Mouse (Mus musculus) c-Kit-positive CD71-negative TER-119-negative erythroid progenitor cells, embryonic 14.5 days (primary cell): ENCODE results near the gene Itpa.

ENCODE experiments used
- DNase-seq: peaks from one replicate; pipeline ENCODE4 v3.0.0-alpha.2; 2013; ENCODE audit warnings: low read depth

Itpa gene

DNA sequence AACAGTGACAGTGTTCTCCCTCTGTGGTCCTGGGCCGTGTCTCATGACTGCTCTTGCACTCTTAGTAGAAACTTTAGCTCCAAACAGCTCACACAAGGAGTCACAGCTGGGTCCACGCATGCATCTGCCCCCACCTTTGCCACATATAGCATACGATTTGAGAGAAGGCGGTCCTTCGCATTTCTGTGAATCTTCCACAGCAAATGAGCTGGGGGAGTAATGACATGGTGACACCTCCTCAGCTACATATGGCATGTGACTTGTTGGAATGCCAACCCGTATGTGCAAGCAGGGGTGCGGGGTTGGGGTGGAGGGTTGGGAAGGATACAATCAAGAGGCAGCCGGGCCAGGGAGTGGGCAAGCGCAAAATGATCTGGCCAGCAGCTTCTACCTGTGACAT lies 10.9 kb upstream of the Itpa start:
- no peak for DNase-seq

DNA sequence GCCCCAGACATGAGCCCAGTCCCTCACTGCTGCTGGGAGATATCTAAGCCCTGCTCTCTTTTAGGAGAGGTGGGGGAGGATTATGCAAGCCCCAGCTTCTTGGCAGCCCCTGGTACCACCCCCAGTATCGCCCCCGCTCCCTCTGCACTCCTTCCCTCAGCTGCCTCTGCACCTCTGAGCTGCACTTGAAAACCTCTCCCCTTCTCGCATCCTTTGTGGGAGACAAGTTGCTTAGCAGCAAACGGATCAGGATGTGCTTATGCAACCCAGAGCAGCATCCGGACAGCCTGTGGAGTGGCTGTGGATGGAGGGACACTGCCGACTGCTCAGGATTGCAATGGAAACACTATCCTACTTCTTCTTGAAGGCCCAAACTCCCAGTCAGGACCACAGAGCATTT lies 9.9 kb upstream of the Itpa start:
- DNase-seq = no peak

DNA sequence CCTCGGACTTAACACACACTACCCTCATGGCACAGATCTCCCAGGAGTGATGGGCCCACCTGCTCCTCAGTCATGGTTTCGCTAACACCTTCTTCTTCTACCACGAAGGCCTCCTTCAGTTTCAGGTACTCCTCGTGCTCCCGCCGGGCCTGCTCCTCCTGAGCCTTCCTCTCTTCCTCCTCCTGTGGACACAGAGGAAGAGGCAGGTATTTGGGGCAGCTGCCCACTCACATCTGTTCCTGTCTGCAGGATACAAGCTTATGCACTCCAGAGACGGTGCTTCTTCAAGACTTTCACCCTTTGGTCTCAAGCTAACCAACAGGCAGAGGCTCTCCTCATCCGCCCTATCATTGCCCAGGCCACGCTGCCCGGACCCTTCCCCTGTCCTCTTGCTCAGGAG lies 8.9 kb upstream of the Itpa start:
- DNase-seq = no peak

DNA sequence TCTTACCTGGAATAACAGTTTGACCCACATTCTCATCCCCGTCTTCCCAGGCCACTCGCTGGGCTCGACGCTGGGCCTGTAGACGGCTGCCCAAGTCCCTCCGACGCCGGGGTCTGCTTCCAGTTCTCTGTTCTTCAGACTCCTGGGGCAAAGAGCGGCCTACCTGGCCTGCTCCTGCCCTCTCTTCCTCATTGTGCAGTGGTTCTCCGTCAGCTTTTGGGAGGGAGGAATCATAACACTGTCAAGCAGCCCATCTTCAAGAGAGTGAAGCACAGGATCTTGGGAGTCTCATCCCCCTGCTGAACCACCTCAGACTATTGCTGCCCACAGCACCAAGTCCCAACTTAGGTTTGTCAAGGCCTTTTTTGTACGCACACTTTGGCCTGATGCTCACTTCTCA lies 4.1 kb upstream of the Itpa start:
- DNase-seq = no peak

DNA sequence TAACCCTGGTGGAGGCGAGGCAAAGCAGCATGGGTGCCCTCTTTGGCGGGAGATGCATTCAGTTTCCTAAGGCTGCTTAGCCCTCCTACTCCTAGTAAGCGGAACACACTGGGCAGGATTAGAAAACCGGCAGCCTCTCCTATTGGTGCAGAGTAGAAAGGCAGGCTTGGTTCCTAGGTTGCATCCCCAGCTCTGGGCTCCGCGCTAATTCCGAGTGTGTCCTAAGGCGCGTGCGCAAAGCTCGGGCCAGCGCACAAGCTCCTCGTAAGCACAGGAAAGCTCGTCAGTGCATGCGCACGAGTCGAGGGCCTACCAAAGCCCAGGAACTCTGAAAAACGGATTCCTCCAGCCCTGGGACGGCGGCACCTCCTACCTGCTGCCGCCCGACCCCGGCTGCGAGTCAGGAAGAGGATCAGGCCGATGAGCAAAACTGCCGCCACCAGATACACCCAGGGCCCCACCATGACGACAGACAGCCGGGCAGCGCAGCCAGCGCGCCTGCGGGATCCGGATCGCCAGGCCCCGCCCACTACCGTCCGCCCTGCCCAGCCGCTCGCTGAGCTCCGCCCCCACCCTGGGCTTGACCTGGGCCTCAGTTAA lies 3.2 kb upstream of the Itpa start, which contains the start of gene Ddrgk1:
Gene Ddrgk1 (minus strand): TSS at position 558 of the 600 bp plus-strand sequence.
- peak; percentile 87 for DNase-seq

DNA sequence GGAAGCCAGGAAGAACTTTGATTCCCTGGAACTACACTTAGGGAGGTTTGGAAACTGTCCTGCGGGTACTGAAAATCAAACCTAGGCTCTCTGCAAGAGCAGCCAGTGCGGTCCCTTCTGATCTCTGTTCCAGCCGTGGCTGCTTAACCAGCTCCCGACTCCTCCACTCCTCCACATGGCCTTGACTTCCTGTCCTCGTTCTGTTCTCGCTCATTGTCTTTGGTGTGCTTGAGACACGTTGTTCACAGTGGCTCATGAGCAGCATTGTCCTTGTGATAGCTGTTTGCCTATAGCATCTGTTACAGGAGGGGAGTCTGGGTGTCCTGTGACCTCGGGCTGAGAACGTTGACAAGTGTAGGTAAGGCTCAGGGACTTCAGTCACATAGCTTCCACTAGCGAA lies 9.8 kb downstream of the Itpa start:
- no peak for DNase-seq

DNA sequence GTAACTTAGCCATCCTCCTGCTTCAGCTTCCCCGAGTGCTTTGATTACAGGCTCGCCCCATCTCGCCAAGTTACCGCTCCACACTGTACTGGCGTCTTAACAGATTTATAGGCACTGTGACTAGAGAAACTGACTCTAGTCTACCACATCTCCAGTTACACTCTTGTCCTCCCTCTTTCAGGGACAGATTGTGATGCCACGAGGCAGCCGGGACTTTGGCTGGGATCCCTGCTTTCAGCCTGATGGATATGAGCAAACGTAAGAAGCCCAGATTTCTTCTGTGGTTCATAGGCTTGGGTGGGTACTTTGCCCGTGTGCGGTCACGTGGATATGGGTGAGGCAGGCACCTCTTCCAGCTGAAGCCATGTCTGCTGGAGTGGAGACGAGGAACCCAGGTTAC lies 11.7 kb downstream of the Itpa start:
- DNase-seq = no peak

DNA sequence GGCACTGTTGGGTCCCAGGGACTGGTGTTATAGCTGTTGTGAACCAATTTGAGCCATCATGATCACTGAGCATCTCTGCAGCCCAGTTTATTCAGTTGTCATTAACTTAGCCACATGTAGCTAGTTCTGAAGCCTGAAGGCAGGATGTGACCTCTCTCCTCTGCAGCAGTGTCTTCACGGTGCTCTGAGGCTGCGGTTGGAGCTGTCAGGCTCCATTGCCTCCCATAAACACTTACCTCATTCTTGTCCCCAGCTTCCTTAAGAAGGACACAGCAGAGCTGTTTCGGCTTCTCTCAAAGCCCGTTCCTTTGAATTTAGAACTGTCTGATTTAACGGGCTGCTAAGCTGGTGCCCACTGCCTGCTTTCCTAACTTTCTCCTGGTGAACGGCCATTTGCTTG lies 12.5 kb downstream of the Itpa start:
- no peak for DNase-seq

DNA sequence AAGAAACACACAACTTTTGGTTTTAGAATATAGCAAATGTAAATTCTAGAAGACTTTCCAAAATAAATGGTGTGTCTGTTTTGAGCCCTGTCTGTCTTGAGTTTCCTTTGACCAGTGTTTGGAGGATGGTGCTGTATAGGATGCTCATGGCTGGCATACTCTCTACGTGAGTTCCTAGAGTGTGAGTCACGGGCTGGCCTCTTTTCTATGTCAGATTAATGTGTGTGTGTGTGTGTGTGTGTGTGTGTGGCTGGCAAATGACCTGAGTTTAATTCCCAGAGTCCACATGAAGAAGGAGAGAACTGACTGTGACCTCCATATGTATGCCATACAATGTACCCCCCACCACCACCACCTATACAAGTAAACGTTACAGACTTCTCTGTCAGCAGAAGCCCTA lies 14.1 kb downstream of the Itpa start:
- DNase-seq = no peak

DNA sequence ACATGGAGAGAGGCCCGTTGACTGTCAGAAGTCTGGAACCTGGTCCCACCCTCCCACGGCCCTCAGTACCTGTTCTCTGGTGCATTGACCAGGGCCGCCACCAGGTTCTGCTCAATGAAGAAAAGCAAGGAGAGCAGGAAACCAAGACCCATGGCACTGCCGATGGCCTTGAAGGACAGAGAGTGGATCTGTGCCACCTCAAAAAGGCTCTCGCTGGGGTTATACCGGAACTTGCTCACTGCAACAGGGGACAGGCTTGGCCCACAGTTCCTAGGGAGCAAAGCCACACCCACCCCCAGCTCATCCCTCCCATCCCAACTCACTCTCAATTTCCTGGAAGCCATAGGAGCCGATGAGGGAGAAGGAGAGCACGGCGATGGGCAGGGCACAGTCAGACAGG lies 18.0 kb downstream of the Itpa start:
- DNase-seq = no peak

DNA sequence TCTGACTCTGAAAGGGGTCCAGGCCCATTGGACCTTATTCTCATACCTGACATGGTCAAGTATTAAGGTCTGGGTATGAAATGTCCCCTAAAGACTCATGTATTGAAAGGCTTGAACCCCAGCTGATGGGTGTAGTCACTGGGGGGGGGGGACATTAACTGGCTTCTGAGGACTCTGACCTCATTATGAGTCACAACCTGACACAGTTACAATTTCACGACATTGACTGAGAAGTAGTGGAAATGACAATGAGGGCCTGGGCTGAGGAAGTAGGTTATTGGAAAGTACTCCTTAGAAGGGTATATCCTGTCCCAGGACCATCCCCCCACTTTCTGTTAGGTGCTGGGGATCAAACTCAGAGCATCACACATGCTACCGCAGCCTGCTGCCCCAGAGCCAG lies 21.6 kb downstream of the Itpa start:
- DNase-seq = no peak

DNA sequence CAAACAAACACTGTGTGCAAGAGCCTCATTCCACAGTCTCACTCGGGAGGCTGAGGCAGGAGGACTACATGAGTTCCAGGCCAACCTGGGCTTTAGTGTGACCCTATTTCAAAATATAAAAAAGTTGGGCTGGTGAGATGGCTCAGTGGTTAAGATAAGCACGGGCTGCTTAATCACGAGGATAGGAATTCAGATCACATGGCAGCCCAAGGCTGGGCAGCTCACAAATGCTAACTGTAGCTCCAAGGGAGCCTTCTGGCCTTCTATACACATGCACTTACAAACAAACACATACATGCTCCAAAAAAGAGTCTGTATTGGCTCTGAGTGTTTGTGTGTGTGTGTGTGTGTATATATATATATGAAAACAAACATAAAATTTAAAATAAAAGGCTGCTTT lies 26.2 kb downstream of the Itpa start:
- DNase-seq = no peak

DNA sequence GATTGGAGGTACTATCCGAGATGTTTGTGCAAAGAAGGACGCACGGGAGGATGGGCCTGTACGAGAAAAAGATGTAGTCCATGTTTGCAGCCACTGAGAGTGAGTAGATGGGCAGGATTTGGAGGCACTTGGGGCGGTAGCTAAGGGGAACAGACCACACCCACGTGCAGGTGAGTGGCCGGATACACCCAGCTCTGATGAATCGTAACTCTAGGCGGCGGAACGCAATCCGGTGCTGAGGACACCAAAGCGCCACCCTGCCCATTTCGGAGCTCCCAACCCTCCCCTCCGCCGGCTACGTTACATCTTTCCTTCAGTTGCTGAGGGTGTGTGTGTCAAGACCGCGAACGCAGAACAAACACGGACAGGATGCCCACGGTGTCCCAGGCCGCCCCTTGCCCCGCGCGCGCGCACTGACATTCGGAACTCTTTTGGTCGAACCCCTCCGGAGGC lies 29.3 kb downstream of the Itpa start:
- no peak for DNase-seq

DNA sequence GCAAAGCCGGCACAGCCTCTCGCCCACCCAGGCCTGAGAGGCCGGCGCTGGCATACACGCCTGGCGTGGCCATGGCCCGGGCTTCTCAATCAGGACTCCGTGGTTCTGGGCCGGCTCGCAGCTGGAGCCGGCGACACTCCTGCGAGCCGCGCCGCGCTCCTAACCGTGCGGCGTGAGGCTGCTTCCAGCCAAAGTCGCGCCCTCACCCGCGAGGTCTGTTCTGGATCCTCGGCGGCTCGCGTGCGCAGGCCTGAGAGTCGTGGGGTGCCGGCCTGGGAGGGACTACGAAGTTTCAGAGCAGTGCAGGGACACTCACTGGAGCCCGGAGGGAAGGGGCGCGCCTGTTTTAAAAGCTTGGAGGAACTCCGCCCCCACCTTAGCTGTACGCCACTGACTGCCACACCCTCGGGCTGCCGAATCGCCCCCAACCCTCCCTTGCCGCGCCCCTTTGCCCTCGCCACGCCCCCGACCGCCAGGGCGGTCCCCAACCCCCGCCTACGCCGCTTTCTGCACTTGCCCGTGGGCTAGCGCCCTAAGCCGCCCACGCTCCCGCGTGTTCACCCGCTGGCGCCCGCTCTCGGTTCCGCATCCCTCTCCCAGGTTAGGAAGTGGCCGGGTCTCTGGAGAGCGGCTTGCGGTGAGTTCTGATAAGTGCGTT lies 29.9 kb downstream of the Itpa start, which contains the start of gene Slc4a11:
Gene Slc4a11 (minus strand): TSS at position 367 of the 658 bp plus-strand sequence.
- peak; percentile 67 for DNase-seq

DNA sequence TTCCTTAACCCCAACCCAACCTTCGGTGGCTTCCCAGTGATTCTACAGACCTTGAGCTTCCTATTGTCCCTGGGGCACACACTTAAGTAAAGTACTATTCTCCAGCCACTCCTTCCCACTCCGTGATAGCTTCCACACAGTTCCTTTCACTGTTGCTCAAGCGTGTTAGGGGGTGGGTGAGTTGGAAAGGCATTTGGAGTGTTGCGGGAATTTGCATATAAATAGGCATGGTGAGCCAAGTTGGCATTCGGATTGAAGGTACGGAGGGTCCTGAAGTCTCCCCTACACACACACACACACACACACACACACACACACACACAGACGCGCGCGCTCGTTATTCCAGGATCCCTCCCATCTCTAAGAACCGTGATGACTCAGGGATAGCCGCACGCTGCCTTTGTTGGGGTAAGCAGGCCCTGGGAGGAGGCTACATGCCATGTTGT lies 30.4 kb downstream of the Itpa start:
- DNase-seq = no peak

DNA sequence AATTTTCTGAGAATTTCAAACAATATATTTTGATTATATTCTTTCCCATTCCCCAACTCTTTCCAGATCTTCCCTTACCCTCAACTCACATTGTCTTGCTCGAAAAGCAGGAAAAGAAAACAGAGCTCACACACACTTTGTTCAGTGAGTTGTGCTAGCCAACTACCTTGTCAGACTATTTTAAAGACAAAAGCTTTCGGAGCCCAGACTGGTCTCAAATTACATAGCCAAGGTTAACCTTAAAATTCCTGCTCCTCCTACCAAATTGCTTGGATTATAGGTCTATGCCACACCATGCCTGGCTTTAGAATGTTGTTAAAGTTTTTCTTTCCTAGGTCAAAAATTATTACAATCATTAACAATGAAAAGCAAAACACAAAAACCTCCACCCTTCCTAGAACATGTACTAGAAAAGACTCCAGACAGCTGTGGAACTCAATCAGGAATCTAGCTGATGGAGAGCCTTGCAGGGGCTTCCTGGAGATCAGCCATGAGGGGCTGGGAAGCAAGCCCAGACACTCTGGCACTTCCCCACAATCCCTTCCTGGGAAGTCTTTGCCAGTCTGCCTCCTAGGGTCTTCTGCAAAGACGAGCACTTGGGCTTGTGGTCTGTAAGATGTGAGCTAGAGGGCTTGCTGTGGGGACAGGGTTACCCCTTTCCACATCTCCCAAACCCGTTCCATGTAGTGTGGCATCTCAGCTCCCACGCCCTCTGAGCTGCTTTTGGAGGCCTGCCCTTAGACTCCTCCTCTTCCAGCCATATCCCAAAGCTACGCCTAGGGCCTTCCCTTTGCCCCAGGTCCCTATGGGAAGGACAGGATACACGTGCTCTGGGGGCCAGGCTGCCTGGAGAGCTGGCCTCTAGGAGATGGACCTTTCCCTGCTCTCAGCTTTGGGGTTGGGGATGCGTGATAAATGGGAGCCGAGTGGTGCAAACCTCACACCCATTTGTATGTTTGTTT lies 36.9 kb downstream of the Itpa start:
- no peak for DNase-seq

DNA sequence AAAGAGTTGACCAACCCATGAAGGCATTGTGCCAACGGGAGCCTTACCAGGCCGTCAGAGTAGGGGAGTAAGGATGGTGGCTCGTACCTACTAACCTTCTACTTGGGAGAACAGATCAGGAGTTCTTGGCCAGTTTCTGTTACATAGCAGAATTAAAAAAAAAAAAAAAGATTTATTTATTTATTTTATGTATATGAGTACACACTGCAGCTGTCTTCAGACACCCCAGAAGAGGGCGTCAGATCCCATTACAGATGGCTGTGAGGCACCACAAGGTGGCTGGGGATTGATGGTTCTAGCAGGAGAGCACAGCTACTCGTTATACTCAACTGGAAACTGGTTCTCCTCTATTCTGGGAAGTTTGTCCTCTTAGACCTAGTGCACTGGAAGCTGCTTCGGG lies 37.8 kb downstream of the Itpa start:
- no peak for DNase-seq

DNA sequence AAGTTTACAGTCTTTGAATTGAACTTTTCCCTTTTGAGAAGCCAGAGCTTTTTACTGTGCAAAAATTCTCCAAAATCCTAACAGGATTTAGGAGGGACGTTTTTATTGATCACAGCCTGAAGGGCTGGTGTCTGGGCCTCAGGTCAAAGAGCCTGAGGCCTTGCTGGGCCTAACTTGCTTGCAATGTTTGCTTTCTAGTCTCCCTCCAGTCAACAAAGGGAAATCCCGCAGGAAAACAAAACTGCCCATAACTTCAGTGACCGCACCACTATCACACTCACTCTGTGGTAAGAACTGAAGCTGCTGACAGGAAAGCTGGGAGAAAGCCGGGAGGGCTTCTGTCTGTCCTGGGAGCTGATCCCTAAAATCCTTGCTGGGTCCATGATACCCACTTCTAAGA lies 39.2 kb downstream of the Itpa start:
- DNase-seq = no peak

DNA sequence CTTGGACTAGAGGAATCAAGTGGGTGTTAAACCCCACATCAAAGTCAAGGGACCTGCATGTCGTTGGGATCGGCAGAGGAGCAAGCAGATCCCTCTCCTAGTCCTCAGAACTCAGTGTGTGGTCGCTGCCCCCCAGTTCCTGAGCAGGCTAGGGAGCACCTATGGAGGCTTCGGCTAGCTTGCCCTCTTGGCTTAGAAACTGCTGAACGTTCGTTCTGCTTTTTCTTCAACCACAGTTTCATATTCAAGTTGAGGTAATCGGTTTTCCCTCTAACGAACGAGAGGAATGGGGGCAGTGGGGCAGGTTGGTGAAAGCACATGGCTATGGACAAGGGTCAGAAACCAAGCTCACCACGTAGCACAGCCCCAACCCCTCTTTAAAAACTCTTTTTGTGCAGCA lies 39.6 kb downstream of the Itpa start:
- no peak for DNase-seq

DNA sequence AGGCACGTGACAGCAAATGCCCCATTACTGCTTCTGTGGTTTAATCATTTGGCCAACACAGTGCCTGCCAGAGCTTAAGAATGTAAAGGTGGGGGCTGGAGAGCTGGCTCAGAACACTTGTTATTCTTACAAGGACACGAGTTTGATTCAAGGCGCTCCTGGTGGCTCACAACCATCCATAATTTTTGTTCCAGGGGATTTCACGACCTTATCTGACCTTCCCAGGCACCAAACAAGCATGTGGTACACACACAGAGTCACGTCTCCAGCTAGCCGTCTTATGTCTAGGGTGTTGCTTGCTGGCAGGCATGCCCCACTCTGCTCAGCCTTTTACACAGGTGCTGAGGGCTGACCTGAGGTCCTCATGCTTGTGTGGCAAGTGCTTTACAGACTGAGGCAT lies 50.5 kb downstream of the Itpa start:
- no peak for DNase-seq

DNA sequence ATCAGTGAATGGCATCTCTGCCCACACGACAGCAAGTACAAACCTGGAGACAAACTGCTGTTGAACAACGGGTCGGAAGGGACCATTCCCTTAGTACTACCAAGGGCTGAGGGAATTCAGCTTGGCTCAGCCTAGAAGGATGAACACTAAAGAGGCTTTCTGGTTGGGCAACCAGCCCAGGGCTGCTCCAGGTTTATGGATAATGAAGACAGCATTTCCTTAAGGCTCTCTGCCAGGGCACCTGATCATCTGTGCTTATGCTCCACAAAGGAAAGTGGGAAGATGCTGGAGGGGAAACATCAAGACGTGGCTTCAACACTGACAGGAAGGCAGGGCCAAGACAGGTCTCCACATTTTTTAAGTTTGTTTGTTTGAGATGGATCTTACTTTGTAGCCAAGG lies 57.0 kb downstream of the Itpa start:
- DNase-seq = no peak

DNA sequence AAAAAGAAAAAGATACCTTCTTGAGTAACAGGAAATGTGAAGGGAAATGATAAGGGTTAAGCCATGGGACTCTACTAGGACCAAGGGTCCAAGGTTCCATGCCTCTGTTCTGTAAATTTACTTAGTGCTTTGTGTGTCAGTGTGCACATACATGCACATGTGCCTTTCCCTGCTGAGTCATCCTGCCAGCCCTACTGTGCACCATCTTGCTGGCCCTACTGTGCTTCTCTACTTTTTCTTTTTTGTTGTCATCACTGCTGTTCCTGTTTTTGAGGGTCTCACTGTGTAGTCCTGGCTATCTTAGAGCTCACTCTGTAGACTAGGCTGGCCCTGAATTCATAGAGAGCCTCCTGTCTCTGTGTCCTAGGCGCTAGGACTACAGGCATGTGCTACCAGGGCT lies 60.3 kb downstream of the Itpa start:
- no peak for DNase-seq
